Mouse (Mus musculus) lung, postnatal 10 days (tissue): ENCODE data around the gene Pitpnc1.

Experiments
- DNase-seq: peaks from one replicate; pipeline ENCODE4 v3.0.0; 2021

Gene Pitpnc1

GRCm38 (mm10) chr11:107270564-107270963, 199.9 kb downstream of the Pitpnc1 start:
- no peak for DNase-seq

GRCm38 (mm10) chr11:107267522-107267921, 203.0 kb downstream of the Pitpnc1 start:
- DNase-seq: no peak

- no peak for DNase-seq
Observed at GRCm38 (mm10) chr11:107265861-107266260, 204.6 kb downstream of the Pitpnc1 start.

GRCm38 (mm10) chr11:107264889-107265615, 205.4 kb downstream of the Pitpnc1 start:
- DNase-seq: peak; percentile 76

- no peak for DNase-seq
Observed at GRCm38 (mm10) chr11:107263838-107264237, 206.7 kb downstream of the Pitpnc1 start.

GRCm38 (mm10) chr11:107259428-107259827, 211.1 kb downstream of the Pitpnc1 start:
- DNase-seq: no peak

GRCm38 (mm10) chr11:107255185-107255584, 215.3 kb downstream of the Pitpnc1 start:
- peak; percentile 66 for DNase-seq

GRCm38 (mm10) chr11:107254181-107254580, 216.3 kb downstream of the Pitpnc1 start:
- no peak for DNase-seq

GRCm38 (mm10) chr11:107252026-107252425, 218.5 kb downstream of the Pitpnc1 start:
- DNase-seq: no peak

- no peak for DNase-seq
Observed at GRCm38 (mm10) chr11:107251460-107251859, 219.0 kb downstream of the Pitpnc1 start.

- DNase-seq: no peak
Observed at GRCm38 (mm10) chr11:107250882-107251281, 219.6 kb downstream of the Pitpnc1 start.

- DNase-seq: no peak
Observed at GRCm38 (mm10) chr11:107248753-107249152, 221.7 kb downstream of the Pitpnc1 start.

GRCm38 (mm10) chr11:107245657-107246056, 224.8 kb downstream of the Pitpnc1 start:
- DNase-seq: no peak

GRCm38 (mm10) chr11:107243126-107243525, 227.4 kb downstream of the Pitpnc1 start:
- DNase-seq: no peak

- no peak for DNase-seq
Observed at GRCm38 (mm10) chr11:107241678-107242077, 228.8 kb downstream of the Pitpnc1 start.

GRCm38 (mm10) chr11:107238506-107238905, 232.0 kb downstream of the Pitpnc1 start:
- DNase-seq: no peak

- DNase-seq: no peak
Observed at GRCm38 (mm10) chr11:107237532-107237931, 233.0 kb downstream of the Pitpnc1 start.

- DNase-seq: no peak
Observed at GRCm38 (mm10) chr11:107233252-107233890, 237.1 kb downstream of the Pitpnc1 start.

GRCm38 (mm10) chr11:107230128-107230527, 240.4 kb downstream of the Pitpnc1 start:
- DNase-seq: no peak

- DNase-seq: no peak
Observed at GRCm38 (mm10) chr11:107226431-107226830, 244.1 kb downstream of the Pitpnc1 start.

- no peak for DNase-seq
Observed at GRCm38 (mm10) chr11:107226013-107226412, 244.5 kb downstream of the Pitpnc1 start.

GRCm38 (mm10) chr11:107225301-107225700, 245.2 kb downstream of the Pitpnc1 start:
- DNase-seq: no peak

- DNase-seq: no peak
Observed at GRCm38 (mm10) chr11:107223667-107224214, 246.8 kb downstream of the Pitpnc1 start.

GRCm38 (mm10) chr11:107223169-107223561, 247.3 kb downstream of the Pitpnc1 start:
- DNase-seq: peak; percentile 16
